Mouse (Mus musculus) heart, embryonic 15.5 days (tissue): Measurements from ENCODE around the gene Spata6. TPM values are rescaled to one million over a fixed set of nuclear protein-coding genes. Genes with fewer than 3 reads are reported as not detected.

Experiments
- ATAC-seq: fragments of 200-750 bp; cut with Nextera tagmentation; replicated peaks from 2 replicates; pipeline ENCODE4 v1.8.0; 2017; ENCODE audit warnings: low read depth, moderate TSS enrichment; ENCODE audit not compliant: insufficient number of reproducible peaks, insufficient read depth, low FRiP score
- H3K27ac ChIP-seq: fragments of 300-500 bp; sonication (generic); 2 replicates; pipeline ENCODE4 v1.5.1; 2015; ENCODE audit warnings: mild to moderate bottlenecking, inconsistent platforms
- H3K27me3 ChIP-seq: fragments of 300-500 bp; sonication (generic); 2 replicates; pipeline ENCODE4 v1.6.1; 2015; ENCODE audit warnings: inconsistent platforms
- H3K36me3 ChIP-seq: fragments of 300-500 bp; sonication (generic); 2 replicates; pipeline ENCODE4 v1.6.1; 2015; ENCODE audit warnings: mild to moderate bottlenecking, inconsistent platforms
- H3K4me1 ChIP-seq: fragments of 300-500 bp; sonication (generic); replicated peaks from 2 replicates; pipeline ENCODE4 v1.6.1; 2015; ENCODE audit warnings: inconsistent platforms
- H3K4me2 ChIP-seq: fragments of 300-500 bp; sonication (generic); 2 replicates; pipeline ENCODE4 v1.6.1; 2015; ENCODE audit warnings: inconsistent platforms, mild to moderate bottlenecking, moderate library complexity
- H3K4me3 ChIP-seq: fragments of 300-500 bp; sonication (generic); 2 replicates; pipeline ENCODE4 v1.5.1; 2015; ENCODE audit warnings: mild to moderate bottlenecking, inconsistent platforms
- H3K9ac ChIP-seq: fragments of 300-500 bp; sonication (generic); 2 replicates; pipeline ENCODE4 v1.6.1; 2015; ENCODE audit warnings: mild to moderate bottlenecking, inconsistent platforms
- H3K9me3 ChIP-seq: fragments of 300-500 bp; sonication (generic); replicated peaks from 2 replicates; pipeline ENCODE4 v1.6.1; 2016; ENCODE audit warnings: inconsistent platforms
- WGBS: fragments of 180-500 bp; shearing (Covaris S2); methylation state at CpG from one replicate; pipeline ENCODE4 v1.1.7; 2015; ENCODE audit warnings: mixed read lengths; 5-methylcytosine and 5-hydroxymethylcytosine counted together
- polyA plus RNA-seq: library from polyadenylated mRNA; unstranded; fragments of >200 nt; fragmentation: Nextera tagmentation; extraction: Ambion mirVana; gene quantifications from 2 replicates; pipeline ENCODE4 v1.2.1, GENCODE M21; 2015

The Spata6 gene
- polyA plus RNA-seq, 1 experiment from 2014 or later = 18.5 TPM

DNA sequence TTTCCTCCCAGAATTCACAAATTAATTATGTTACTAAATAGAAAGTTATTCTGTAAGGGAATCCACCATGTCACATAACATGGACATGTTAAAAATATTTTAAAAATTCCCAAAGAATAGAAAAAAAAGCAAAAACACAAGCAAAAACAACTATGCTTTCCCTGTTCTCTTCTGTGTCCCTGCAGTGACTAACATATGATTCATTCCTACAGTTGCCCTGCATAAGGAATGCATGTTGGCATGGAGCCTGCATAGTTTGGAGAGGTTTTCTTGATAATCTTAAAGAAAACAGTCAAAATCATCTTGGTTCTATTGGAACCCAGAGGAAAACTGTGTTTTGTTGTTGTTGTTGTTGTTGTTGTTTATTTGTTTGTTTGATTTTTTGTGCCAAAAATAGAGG lies 132.8 kb downstream of the Spata6 start:
- Histone ChIP-seq H3K27ac (no peak overlapping the region), H3K4me1 (no peaks in the 10 kb centered on the region), H3K27me3 (no peaks in the 10 kb centered on the region)

DNA sequence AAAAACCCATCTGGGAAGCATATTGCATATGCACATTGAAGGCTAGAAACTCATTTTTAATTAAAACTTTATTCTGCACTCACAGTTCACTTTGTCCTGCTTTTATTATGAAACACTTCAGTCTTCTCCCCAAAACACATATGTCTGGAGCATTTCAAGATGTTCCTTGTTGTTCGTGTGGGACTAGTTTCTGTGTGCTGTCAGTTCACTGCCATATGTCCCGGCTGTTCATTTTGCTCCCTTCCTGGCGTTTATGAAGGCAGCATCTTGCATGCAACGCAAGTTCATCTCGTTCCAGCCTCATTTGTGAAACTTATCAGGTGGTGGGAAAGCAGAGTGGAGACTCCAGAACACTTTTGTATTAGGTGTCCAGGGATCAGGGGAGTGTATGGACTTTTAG lies 146.9 kb downstream of the Spata6 start:
- WGBS = 70% methylated on average over 5 of the region's 5 CpGs
- no peak overlapping the region for H3K4me3 ChIP-seq

More for the DNA sequence above, 132.8 kb downstream of the Spata6 start:
- no peak overlapping the region for H3K4me2 ChIP-seq
- H3K9ac ChIP-seq = no peak overlapping the region
- H3K9me3 ChIP-seq = no peaks in the 10 kb centered on the region
- no peak overlapping the region for H3K4me3 ChIP-seq
- no peaks in the 10 kb centered on the region for H3K36me3 ChIP-seq
- ATAC-seq = no peak

DNA sequence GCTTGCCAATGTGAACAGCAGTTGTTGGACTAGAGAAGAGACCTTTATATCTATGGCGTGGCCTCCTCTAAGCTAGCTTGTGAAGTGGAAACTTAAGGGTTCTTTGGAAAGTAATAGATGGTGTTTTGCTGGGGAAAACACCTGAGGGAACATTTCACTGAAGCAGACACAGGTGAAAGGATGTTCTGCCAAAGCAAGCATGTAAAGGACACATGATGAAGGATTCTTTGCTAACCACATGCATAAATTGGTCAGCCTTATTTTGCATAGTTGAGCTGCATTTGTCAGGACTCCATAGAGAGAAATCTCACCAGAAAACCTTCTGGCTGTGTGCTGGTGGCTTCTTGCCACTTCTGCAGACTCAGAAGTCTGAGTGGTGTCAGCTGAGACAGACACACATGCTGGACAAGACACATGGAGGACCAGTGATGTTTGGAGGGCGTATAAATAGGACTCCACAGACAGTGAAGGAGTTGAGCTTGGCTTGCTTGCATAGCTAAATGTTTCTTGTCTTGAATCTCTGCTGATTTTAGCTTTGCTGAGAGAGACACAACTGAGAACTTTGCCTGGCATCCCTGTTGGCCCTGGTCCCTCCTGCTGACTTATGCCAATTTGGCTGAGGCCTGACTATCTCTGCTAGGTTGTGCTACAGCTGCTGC lies 148.1 kb downstream of the Spata6 start:
- no peaks in the 10 kb centered on the region for H3K4me1 ChIP-seq
- H3K27ac ChIP-seq = no peak overlapping the region
- no peaks in the 10 kb centered on the region for H3K27me3 ChIP-seq
- no peaks in the 10 kb centered on the region for H3K9me3 ChIP-seq
- WGBS = 71% methylated on average over 2 of the region's 2 CpGs
- H3K36me3 ChIP-seq = no peaks in the 10 kb centered on the region
- H3K4me3 ChIP-seq = no peak overlapping the region
- H3K9ac ChIP-seq = no peak overlapping the region
- H3K4me2 ChIP-seq = no peak overlapping the region
- ATAC-seq = no peak

More for the DNA sequence above, 146.9 kb downstream of the Spata6 start:
- Histone ChIP-seq H3K4me1 (no peaks in the 10 kb centered on the region), H3K4me2 (no peak overlapping the region), H3K36me3 (no peaks in the 10 kb centered on the region), H3K9ac (no peak overlapping the region), H3K27me3 (no peaks in the 10 kb centered on the region), H3K9me3 (no peaks in the 10 kb centered on the region), H3K27ac (no peak overlapping the region)
- no peak for ATAC-seq

Other genes starting within 250 kb of the Spata6 start
- gene Slc5a9, start 182.9 kb downstream of the Spata6 start, polyA plus RNA-seq = 0.98 and 6.9 TPM in 2 replicates
- gene Skint8, start 199.4 kb downstream of the Spata6 start, polyA plus RNA-seq = 0.24 TPM in 1 of 2 replicates, not detected in the other